Mouse (Mus musculus): ENCODE measurements around the gene Cyb5d1. TPM values are rescaled to one million over a fixed set of nuclear protein-coding genes. Genes with fewer than 3 reads are reported as not detected.

The Cyb5d1 gene
- total RNA-seq, 2 experiments from 2014 or later = 16.1 to 23.5 TPM

DNA sequence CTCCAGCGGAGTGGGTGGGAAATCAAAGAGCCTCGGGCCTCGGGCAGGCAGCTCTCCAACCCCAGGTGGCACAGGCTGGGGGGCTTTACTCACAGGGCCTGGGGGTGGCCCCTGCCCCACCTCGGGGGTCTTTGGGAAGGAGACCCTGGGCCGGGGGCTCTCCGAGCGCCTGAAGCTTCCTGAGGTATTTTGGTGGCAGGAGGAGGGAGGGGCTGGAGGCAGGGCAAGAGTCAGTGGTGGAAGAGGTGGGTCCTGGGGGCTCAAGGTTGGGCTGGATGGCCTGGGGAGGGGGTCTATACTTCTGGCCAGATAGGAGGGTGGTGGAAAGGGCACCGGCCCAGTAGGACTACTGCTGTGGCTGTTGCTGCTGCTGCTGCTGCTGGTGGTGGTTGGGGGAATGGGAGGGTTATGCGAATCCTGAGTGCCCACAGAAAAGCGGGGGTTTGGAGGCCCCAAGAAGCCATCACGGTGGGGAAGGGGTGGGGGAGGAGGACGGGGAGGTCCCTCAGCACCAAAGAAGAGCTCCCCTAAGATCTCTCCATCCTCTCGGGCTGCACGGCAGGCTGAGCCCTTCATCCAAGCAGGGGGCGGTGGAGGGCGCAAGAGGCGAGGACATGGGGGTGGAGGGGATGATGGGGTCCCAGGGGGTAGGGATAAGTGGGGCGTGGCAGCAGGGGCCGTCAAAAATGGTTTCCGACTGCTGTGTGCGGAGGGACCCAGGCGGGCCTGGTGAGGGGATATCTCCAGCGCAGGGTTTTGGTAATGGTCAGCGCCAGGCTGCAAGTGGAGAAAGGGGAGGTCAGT is 10.2 kb upstream of the Cyb5d1 start:
- ATAC-seq (replicated peaks; ENCODE audit: low FRiP score, poor library complexity, severe bottlenecking) = no peak

DNA sequence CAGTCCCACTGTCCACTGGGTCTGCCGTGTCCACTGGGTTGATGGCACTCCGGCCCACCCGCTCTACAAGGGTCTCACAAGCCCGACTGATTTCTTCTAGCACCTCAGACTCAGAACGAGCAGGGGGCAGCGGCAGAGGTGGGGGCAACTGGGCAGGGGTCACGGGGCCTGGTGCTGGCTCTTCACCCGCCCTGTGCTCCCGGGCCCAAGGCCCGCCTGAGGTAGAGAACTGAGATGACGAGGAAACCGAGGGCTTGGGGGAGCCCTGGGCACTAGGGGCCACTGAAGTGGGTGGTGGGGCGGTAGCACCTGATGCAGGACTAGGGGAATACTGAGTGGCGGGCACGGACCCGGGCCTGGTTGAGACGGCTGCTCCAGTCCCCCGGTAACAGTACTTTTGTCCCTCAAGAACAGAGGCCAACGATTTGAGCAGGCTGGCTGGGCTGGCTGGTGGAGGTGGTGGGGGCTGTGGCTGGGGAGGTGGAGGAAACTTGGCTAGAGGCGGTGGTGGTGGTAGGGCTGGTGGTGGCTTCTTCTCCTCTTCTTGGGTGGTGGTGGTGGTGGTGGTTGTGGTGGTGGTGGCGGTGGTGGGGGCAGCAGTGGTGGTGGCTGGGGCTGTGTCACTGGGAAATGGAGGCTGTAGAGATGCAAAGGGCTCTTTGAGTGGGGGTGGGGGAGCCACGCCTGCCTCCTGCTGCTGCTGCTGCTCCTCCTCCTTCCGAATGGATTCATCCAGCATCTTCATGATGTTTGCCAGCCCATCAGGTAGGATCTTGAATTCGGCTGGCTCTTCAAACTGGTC is 9.4 kb upstream of the Cyb5d1 start:
- no peak for ATAC-seq (replicated peaks; ENCODE audit: low FRiP score, poor library complexity, severe bottlenecking)

DNA sequence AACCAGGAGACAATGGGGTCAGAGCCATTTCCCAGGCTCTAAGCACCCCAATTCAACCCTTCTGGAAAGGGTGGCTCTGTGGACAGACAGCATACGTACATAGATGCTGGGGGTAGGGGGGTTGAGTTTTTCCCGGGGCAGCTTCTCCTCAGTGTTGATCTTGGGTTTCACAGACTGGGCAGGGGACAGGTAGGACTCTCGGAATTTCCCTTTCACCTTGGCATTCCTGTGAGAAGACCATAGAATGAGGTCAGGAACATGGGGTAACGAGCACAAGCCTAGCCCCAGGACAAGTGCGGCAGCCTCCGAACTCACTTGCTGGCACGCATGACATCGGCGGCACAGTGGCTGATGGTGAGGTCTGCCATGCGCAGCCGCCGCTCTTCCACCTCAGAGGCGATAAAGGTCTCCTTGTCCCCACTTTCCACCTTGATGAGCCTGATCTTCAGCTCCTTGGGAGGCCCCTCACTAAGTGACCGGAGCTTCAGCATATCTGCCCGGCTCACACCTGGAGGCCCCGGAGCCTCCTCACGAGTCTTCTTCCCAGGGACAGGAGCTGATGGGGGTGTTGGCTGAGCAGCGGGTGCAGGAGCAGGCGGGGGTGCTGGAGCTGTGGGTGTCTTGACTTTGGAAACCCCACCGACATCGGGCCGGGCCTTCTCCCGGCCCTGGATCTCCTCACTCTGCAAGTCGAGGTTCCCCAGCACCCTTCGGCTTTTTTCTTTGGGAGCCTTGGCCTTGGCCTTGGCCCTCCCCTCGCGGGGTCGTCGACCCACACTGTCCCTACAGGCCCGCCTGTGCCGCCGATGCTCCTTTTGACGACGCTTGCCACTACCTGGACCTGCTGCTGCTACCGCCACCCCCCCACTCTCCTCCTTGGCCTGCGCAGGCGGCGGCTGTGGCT is 8.5 kb upstream of the Cyb5d1 start:
- no peak for ATAC-seq (replicated peaks; ENCODE audit: low FRiP score, poor library complexity, severe bottlenecking)

DNA sequence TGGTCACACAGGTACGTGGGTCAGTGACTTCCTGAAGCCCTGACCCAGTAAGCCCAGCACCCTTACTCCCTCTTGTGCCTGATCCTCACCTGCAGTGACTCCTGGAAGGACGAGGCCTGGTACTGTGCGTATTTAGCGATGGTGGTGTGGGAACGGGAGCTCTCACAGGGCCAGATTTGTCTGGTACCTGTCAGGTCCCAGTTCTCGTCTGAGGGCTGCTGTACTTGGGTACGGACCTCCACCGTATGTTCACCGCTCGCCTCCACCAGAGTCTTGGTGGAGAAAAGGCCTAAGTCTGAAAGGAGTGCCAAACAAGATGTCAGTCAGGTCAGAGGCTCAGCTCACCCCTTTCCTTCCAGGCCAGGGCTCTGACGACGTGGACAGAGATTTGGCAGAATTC is 6.6 kb upstream of the Cyb5d1 start:
- ATAC-seq (replicated peaks; ENCODE audit: low FRiP score, poor library complexity, severe bottlenecking) = no peak

DNA sequence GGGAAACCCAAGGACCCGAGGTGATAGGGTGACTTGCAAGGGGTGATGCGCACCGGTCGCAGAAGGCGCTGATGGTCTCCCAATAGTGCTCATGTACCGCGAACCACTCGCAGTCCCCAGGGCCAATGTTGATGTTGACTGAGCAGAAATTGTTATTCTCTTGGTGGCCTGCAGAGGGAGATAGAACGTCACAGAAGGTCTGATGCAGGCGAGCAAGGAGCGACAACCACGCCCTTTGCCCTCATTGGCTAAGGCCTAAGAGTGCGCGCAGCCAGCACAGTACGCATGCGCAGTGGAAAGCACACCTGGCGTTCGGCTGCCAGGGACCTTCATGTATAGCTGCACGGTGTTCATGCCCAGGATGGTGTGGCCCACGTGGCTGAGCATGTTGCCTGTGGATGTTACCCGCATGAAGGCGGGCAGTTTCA is 5.8 kb upstream of the Cyb5d1 start:
- ATAC-seq (replicated peaks; ENCODE audit: low FRiP score, poor library complexity, severe bottlenecking) = peak; percentile 84

GRCm38 (mm10) chr11:69400083-69400850 is 4.8 kb upstream of the Cyb5d1 start:
- ATAC-seq (replicated peaks; ENCODE audit: low FRiP score, poor library complexity, severe bottlenecking) = no peak

DNA sequence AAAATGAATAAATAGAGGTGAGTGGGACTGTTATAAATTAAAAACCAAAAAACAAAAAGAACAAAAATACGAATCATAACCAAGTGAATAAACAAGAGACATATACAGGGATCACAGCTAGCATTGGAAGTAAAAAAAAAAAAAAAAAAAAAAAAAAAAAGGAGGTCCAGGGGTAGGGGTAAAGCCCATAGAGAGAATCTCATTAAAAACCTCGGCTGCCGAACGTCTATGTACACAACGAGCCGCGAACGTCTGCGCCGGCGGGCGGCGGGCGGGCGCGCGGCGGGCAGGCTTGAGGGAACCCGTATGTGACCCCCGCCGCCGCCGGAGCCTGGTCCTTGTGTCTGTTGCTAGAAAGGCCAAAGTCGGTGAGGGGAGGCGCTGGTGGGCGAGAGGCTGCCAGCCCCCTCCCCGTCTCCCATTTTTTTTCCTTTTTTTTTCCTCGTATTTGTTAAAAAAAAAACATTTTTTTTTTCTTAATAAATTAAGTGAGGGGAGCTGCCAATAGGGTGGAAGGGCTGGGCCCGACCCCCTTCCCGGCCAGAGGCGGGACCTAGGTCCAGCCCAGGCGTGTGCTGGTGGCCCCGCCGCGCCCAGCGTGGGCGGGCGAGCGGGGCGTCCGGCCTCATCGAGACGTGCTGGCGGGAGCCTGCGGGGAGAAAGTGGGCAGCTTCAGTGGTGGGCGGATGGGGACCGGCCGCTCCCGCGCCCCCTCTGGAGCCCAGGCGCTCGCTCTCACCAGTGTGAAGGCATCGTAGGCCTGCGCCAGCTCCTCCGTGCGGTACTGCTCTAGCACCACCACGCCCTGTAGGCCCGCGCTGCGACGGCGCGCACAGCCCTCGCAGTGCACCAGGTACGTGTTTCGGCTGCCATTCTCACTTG is 4.0 kb upstream of the Cyb5d1 start:
- ATAC-seq (replicated peaks; ENCODE audit: low FRiP score, poor library complexity, severe bottlenecking) = no peak

DNA sequence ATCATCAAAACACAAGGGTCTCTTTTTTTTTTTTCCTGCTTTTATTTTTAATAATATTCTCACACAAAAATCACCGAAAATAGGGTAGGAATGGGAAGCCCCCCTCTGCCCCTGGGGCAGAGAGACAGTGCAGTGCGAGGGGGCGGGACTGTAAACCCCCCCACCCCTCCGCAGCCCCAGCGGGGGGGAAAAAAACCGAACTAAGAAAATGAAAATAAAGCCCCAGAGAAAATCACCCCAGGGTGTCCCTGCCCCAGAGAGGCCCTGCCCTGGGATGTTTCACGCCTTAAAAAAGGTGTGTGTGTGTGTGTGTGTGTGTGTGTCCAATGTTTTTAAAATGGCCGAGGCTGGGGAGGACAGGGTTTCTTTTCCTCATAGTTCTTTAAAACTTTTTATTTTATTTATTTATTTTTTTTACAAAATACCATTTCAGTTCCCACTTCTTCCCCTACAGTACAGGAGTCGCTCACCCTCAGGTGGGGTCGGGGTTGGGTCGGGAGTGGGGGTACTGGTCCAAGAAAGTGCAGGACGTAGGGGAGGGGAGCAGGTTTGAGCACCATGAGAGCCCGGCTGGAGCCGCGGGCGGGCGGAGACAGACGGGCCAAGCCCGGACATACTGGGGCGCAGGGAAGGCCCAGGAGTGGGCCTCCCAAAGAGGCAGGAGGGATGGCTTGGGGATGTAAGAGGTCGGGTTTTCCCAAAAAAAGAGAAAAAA is 3.2 kb upstream of the Cyb5d1 start:
- ATAC-seq (replicated peaks; ENCODE audit: low FRiP score, poor library complexity, severe bottlenecking) = no peak

DNA sequence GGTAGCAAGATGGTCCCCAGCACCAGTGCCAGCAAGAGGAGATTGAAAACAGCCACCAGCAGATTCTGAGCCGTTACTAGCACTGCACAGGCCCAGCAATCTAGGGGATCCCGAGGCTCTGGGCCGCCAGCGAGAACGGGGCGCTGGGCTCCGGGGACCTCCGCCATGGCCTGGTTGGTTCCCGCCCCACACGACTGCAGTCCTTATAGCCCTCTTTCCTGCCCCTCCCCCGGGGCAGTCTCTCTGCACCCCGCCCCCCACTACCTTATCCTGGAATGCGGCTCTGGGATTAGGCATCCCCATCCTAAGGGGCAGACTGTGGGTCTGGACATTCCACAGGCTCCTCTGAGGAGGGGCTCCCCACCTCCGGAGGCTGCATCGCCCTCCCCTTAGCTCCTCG is 2.6 kb upstream of the Cyb5d1 start, which contains the start of gene Tmem88:
Tmem88 (minus strand) TSS at position 176 of the 400 bp plus-strand sequence.
- ATAC-seq (replicated peaks; ENCODE audit: low FRiP score, poor library complexity, severe bottlenecking) = no peak

GRCm38 (mm10) chr11:69397581-69398057 is 2.2 kb upstream of the Cyb5d1 start:
- no peak for ATAC-seq (replicated peaks; ENCODE audit: low FRiP score, poor library complexity, severe bottlenecking)

DNA sequence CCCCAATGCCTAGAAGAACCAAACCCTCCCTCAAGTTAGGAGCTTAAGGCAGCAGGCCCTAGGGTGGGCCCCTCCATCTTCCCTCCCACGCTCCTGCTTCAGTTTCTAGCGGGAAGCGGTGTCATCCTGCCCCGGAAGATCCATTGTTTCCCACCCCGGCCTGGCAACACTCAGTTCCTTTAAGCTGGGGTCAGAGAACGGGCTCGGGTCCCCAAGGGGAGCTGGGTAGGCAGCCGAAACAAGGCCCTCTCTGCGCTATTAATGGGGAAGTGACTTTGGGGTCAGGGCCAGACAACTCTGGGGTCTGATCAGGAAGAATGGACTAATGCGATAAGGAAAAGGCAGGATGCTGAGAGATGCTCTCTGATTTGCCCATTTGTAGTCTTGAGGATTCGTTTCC is 1.3 kb upstream of the Cyb5d1 start:
- no peak for ATAC-seq (replicated peaks; ENCODE audit: low FRiP score, poor library complexity, severe bottlenecking)

DNA sequence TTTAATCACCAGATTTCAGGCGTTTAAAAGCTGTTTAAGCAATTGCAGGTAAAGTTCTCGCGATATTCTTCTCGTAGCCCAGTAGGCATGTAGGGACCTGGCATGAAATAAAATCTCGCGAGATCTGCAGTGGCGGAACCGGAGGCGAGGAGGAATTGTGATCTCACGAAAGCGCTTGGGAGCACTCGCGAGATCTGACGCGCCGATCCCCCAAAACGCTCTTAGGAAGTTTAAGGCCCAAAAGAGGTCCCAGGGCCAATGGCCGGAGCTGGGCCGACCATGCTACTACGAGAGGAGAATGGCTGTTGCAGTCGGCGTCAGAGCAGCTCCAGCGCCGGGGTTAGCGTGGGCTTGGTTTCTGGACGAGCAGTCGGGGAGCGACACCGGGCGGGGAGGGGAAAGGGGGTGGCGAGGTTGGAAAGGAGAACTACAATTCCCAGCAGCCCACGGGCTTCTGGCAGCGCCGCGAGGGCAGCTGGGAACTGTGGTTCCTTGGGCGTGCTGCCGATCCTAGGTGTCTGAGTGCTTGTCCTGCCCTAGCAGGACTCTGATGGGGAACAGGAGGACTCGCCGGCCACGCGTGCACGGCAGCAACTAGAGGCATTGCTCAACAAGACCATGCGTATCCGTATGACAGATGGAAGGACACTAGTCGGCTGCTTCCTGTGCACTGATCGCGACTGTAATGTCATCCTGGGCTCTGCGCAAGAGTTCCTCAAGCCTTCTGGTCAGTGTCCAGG is 373 bp upstream of the Cyb5d1 start:
- peak; percentile 87 for ATAC-seq (replicated peaks; ENCODE audit: low FRiP score, poor library complexity, severe bottlenecking)

GRCm38 (mm10) chr11:69394591-69395167 is 752 bp downstream of the Cyb5d1 start:
- ATAC-seq (replicated peaks; ENCODE audit: low FRiP score, poor library complexity, severe bottlenecking) = peak; percentile 5

GRCm38 (mm10) chr11:69390400-69391034 is 4.9 kb downstream of the Cyb5d1 start:
- ATAC-seq (replicated peaks; ENCODE audit: low FRiP score, poor library complexity, severe bottlenecking) = 0 out of 2 replicates have a peak, but pooled peaks have one; percentile 52

DNA sequence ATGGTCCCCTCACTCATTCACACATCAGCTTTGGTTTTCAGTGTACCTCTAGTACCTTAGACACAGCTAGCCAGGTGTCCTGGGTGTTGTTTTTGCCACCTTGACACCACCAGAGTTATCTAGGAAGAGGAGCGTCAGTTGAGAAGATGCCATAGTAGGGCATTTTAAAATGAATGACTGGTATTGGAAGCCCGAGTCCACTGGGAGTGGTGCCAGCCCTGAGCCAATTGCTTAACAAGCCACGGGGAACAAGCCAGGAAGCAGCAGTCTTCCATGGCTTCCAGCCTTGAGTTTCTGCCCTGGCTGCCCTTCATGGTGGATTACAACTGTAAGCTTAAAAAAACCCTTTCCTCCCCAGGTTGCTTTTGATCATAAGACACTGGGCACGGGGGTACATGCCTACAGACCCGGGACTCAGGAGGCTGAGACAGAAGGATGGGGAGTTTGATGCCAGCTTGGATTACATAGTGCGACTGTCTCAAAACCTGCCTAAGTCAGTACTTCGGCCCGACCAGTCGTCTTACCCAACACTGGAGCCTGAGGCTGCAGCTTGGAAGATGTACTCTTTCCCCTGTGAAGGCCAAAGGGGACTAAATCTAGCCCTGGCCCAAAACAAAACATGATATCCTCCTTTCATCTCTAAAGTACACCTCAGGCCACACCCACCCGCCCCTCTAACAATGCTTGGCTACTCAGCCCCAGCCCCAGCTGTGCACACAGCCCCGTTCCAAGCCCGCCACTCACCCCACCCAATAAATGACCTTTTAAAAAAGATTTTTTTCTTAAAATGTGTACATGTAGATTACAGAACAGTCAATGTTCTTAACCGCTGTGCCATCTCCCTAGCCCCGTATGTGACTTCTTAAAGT is 5.7 kb downstream of the Cyb5d1 start:
- ATAC-seq (replicated peaks; ENCODE audit: low FRiP score, poor library complexity, severe bottlenecking) = no peak
